Mouse (Mus musculus) heart, postnatal 25 days (tissue): ENCODE data around the gene Vmn1r39. TPM values are rescaled to one million over a fixed set of nuclear protein-coding genes. Genes with fewer than 3 reads are reported as not detected.
"Not testable (repeated sequence)": the region's sequence is repeated elsewhere in the genome, so short reads cannot be mapped to it uniquely, and the experiment has no call there.

ENCODE experiments used
- DNase-seq: peaks from one replicate; pipeline ENCODE4 v3.0.0; 2022; ENCODE audit warnings: low spot score
- intact Hi-C: fragments of 180-260 bp; cut with DNase I; formaldehyde crosslinking; loops from one replicate; pipeline ENCODE4 v1.15.1; 2025
- total RNA-seq, 2 experiments: library from RNA; stranded (reverse); gene quantifications; 2 replicates each; pipeline ENCODE4 v1.2.3; 2021

The Vmn1r39 gene
- total RNA-seq = not detected

DNA sequence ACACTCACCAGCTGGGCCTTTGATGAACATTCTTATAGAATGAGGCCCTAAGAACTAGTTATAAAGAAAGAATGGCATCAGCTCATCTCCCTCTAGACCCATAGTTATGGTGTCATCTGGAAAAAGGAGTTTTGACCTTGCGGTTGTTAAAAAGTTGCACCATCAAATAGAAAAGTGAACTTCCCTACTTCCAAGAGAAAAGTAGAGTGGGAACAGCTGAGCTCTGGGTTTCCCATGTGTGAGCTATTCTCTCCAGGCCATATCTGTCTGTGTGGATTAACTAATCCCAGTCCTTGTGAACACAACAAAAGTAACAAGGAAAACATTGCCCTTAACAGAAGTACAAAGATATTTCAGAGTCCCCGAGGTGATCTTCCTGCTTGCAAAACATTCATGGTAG, at the start of gene Vmn1r39:
Vmn1r39 (minus strand) TSS at position 101 of the 400 bp plus-strand sequence.
- DNase-seq = no peak
- intact Hi-C loops = no loop called here

DNA sequence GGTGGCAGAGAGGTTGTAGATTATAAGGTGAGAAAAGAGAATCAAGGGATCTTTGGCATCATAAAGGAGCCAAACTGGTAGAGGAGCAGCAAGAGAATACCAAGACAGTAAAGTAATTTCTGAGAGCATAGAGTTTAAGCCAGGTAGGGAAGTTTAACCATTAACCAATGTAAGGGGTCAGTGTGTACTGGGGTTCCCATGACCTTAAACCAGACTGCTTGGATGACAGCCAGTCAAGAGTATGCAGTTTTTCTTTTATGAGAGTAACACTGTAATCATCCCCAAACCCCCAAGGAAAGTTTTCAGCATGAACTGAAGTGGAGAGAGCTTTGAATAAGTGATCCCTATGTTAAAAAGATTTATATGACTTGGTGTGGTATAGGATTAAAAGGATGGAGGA, 49.0 kb upstream of the Vmn1r39 start:
- intact Hi-C loops = no loop called here
- no peak for DNase-seq

DNA sequence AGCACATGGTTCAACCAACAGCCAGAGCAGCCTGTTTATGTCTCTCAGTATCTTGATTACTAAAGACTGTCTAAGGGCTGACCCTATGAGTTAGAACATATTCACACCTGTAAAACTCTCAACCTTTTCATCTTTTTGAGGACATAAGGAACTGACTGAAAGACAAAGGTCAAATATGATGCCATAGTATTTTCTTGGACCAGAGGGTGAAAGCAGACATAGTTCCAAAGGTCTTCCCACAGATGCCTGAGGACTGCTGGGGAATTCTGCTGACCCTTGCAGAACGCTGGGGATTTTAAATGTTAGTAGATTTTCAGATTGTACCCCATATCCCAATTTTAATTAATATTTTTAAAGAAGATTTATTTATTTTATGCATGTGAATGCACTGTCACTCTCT, 47.9 kb upstream of the Vmn1r39 start:
- no peak for DNase-seq
- intact Hi-C loops = no loop called here

DNA sequence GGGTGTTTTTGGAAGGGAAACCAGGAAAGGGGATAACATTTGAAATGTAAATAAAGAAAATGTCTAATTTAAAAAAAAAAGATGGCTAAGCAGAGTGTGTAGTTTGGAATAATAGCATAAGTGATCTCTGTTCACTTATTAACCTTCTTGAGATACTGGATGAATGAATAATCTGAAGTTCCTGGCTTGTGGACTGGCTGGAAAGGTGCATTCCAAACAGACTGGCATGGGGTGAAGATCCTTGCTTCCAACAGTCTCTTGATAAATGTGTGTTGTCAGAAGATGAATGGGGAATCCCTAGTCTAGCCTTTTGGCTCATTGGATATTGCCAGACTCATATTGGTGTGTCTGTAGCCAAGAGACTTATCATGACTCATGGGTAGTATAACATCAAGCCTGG, 45.8 kb upstream of the Vmn1r39 start:
- intact Hi-C loops = no loop called here
- DNase-seq = no peak

DNA sequence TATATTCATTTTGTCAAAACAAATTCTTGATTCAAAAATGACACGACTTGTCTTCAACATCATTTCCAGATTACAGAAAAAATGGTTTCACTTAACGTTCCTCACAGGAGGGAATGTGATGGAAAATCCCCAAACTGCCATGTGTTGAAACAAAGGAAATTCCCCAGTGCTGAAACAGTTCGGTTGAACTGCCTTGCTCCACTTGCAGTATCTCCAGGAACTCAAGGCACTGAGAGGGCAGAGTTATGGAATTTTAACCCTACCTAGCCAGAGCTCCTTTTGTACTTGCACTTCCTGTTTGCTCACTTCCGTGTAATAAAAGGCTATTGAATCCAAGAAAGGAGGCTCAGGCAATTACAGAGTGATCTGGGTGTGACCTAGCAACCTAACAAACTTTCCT, 38.5 kb upstream of the Vmn1r39 start:
- DNase-seq = no peak
- intact Hi-C loops = loop anchor here (10.0 kb wide), 1 partner anchor 186 kb away; the partner anchor contains the start of gene Gadd45a

DNA sequence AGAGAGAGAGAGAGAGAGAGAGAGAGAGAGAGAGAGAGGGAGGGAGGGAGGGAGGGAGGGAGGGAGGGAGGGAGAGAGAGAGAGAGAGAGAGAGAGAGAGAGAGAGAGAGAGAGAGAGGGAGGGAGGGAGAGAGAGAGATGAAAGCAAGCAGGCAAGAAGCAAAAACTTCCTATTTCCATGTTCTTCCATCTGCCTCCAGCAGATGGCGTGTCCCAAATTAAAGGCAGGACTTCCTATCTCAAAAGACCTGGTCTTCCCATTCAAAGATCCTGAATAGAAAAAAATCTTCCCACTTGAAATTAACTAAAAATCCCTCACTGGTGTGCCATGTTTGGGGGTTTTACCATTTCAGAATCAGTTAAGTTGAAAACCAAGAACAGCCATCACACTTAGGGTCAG, 30.2 kb upstream of the Vmn1r39 start:
- DNase-seq = not testable (repeated sequence)
- intact Hi-C loops = loop anchor here (1.0 to 10.0 kb wide), 4 partner anchors 52 to 318 kb away; partner anchors contain the start of gene Gadd45a

DNA sequence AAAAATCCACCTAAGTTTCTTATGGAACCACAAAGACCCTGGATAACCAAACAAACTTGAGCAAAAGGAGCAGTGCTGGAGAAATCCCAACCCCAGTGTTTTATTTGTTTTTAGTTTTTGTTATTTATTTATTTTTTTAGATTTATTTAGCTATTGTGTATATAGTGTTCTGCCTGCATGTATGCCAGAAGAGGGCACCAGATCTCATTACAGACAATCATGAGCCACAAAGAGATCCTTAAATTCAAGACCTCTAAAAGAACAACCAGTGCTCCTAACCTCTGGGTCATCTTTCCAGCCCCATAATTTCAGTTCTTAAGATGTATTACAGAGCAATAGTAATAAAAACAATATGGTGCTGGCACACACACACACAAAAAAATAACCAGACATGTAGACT, 26.5 kb upstream of the Vmn1r39 start:
- DNase-seq = no peak
- intact Hi-C loops = no loop called here

DNA sequence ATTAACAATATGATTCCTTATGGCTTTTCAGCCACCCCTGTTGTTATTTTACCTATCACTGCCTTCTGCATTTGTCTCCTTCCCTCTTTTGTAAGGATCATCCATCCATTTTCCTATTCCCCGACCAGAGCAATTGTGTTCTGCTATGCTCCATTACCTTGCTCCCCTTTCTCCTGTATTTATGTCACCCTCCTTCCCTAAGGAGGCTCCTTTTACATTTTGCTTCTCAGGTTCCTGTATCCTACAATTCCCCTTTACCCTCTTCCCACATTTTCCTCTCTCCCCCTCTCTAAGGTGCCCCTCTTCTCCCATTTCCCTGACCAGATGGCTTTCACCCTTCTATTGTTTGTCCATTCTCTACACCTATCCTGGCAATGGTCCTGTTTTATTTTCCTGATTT, 4.1 kb downstream of the Vmn1r39 start:
- DNase-seq = no peak
- intact Hi-C loops = no loop called here

DNA sequence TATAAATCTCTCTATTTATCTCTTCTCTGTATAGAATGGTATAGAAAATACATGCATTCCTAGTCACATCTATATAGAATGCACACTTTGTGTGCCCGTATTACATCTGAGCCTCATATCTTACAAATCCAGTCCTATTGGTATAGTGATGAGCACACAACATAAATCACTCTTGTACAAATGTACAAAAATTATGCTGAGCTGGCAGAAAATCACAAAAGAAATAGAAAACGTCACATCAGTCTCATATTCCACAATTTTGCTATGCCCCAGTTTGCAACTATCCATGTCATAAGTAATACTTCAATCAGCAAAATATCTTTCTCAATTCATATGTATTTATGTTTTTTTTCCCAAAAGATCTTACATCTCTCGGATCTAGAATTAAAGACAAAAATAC, 4.7 kb downstream of the Vmn1r39 start:
- intact Hi-C loops = no loop called here
- no peak for DNase-seq

DNA sequence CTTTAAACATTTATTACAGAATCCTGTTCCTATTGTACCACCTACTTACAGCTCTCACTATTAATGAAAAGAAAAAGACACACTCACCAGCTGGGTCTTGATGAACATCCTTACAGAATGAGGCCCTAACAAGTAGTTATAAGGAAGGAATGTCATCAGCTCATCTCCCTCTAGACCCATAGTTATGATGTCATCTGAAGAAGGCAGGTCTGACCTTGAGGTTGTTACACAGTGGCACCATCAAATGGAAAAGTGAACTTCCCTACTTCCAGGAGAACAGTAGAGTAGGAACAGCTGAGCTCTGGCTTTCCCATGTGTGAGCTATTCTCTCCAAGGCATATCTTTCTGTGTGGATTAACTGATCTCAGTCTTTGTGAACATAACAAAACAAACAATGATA, 27.9 kb downstream of the Vmn1r39 start, which contains the start of gene Vmn1r38:
Vmn1r38 (minus strand) TSS at position 101 of the 400 bp plus-strand sequence.
- DNase-seq, intact Hi-C loops: not testable (repeated sequence)

Other genes starting within 250 kb of the Vmn1r39 start
- gene Vmn1r33, start 192.3 kb downstream of the Vmn1r39 start, total RNA-seq = not detected
- gene Vmn1r34, start 166.7 kb downstream of the Vmn1r39 start, total RNA-seq = not detected
- gene Vmn1r35, start 124.7 kb downstream of the Vmn1r39 start, total RNA-seq = not detected
- not detected for gene Vmn1r36, start 91.4 kb downstream of the Vmn1r39 start, total RNA-seq
- gene Vmn1r37, start 81.2 kb downstream of the Vmn1r39 start, total RNA-seq = not detected
- not detected for gene Vmn1r38, start 28.0 kb downstream of the Vmn1r39 start, total RNA-seq
- gene Gng12, start 85.8 kb upstream of the Vmn1r39 start, total RNA-seq = 10 to 100 TPM; 44.5 TPM
- 10 to 100 TPM; 16.1 to 20.0 TPM for gene Gadd45a, start 226.8 kb upstream of the Vmn1r39 start, total RNA-seq